1 mouse cellular context compared by ENCODE assay signal in the genomic region with DNA sequence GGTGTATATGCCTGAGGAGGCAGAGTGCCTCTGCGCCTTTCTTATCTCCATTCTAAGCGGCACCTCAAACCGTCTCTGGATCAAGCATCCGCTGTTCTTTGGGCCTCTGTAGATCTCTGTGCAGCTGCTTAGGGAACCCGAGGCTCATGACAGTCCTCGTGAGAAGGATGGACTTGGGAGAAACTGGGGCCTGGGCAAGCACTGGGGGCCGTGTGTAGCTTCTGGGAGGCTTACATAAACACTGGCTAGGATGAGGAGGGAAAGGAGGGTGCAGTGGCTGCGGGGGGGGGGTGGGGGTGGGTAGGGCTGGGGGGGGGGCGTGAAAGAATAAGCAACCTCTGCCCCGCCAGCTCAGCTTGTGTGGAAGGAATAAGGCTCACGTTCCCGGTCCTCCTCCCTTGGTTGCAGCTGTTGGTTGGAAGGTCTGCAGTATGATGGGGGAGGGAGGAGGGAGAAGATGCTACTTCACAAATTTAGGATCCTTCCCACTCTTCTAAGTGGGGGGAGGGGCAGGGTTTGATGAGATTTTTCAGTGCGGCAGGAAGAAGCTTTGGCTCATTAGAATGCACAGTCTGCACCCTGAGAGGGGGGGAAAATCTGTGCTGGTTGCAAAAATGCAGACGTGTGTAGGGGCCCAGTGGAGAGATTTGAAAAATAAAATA.
TF ChIP-seq lines count a peak whose summit lies in the region.

No protein-coding gene starts in this region.

TF ChIP-seq in MEL, 35 proteins besides CTCF, POLR2A, EP300 and RAD21:
- TF ChIP-seq MAZ (IDR thresholded peaks at IDR 0.05; ENCODE audit: low read depth, low read length), result 0 out of 2 replicates have a peak, but pooled peaks have one; percentile 2
- TF ChIP-seq E2F4 (IDR thresholded peaks at IDR 0.05; ENCODE audit: borderline replicate concordance, low read depth, low read length), result no peak
- TF ChIP-seq TBP (IDR thresholded peaks at IDR 0.05; ENCODE audit: low read depth, low read length), result no peak
- TF ChIP-seq GABPA (IDR thresholded peaks at IDR 0.05; ENCODE audit: low read depth, low read length), result no peak
- TF ChIP-seq CHD2 (IDR thresholded peaks at IDR 0.05; ENCODE audit: low read length), result 0 out of 2 replicates have a peak, but pooled peaks have one; percentile 11
- no peak for TF ChIP-seq NELFE (IDR thresholded peaks at IDR 0.05; ENCODE audit: low read depth, low read length)
- TF ChIP-seq ELF1 (IDR thresholded peaks at IDR 0.05; ENCODE audit: low read depth, low read length), result no peak
- TF ChIP-seq HCFC1 (IDR thresholded peaks at IDR 0.05; ENCODE audit: low read depth, low read length), result 0 out of 2 replicates have a peak, but pooled peaks have one; percentile 7
- TF ChIP-seq ZC3H11A (IDR thresholded peaks at IDR 0.05; ENCODE audit: low read depth, low read length), result no peak
- peak; percentile 37; the same call in 1 of the 2 replicates for TF ChIP-seq GATA1 (IDR thresholded peaks at IDR 0.05; ENCODE audit: low read depth, low read length)
- peak; percentile 20; the same call in 1 of the 2 replicates for TF ChIP-seq SIN3A (IDR thresholded peaks at IDR 0.05; ENCODE audit: low read length)
